Mouse (Mus musculus) urinary bladder, postnatal 36 days (tissue): ENCODE results near the gene Dnajc5.

Source experiments
- DNase-seq, 2 experiments: peaks; one replicate each; pipeline ENCODE4 v3.0.0; 2022; ENCODE audit warnings: low spot score in 2 of 2, mixed read lengths in 1 of 2

Dnajc5 gene

DNA sequence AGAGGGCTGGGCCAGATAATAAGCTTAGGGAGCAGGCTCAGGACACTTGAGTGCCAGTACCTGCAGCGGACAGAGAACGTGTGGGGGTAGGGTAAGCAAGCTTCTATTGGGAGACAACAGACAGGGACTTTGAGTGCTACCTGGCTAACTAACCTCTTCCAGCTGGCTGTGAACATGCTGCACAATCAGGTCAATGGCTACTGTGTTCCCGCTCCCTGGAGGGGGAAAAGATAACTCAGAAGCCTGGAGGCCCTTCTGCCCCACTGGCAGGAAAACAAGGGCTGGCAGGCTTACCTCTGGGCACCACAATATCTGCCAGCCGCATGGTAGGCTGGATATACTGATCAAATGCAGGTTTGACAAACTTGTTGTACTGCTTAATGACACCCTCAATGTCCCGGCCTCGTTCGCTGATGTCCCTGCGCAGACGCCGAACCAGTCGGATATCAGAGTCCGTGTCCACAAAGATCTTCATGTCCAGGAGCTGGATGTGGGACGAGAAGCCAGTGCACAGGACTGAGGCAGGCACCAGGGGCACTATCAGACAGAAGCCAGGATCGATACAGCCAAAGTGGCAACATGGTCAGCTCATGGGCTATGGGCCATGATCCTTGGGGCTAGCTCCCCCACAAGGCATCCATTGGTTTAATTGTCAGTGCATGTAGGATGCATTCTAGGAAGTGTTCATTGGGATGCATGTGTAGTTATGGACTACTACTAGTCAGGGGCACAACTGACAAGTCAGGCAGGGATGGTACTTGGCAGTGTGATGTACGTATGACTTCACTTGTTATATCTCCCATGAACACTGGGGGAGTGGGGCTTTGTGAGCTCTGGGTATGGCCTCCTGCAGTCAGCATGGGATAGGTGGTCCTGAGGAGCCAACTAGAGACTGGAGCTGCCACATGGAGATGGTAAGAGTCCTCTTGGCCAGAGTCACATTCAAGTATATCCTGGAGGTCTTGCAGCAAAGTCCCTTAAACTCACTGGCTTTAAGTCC, 52.9 kb downstream of the Dnajc5 start:
- DNase-seq = no peak

DNA sequence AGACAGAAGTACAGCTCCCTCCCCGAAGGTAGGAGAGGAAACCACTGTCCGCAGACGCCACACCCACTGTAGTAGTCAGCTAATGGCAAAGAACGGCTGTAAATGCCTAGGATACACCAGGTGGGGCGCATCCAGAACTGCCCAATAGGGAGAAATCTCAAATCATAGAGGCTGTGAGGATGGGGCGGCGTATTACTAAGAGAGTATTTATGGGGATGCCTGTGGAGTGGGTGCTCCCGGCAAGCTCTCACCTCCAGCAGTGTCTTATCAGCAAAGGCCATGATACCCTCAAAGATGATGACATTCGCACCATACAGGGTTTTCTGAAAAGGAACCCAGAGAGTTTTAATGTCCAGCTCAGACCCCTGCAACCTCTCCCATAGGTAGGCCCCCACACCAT, 53.7 kb downstream of the Dnajc5 start:
- no peak for DNase-seq

DNA sequence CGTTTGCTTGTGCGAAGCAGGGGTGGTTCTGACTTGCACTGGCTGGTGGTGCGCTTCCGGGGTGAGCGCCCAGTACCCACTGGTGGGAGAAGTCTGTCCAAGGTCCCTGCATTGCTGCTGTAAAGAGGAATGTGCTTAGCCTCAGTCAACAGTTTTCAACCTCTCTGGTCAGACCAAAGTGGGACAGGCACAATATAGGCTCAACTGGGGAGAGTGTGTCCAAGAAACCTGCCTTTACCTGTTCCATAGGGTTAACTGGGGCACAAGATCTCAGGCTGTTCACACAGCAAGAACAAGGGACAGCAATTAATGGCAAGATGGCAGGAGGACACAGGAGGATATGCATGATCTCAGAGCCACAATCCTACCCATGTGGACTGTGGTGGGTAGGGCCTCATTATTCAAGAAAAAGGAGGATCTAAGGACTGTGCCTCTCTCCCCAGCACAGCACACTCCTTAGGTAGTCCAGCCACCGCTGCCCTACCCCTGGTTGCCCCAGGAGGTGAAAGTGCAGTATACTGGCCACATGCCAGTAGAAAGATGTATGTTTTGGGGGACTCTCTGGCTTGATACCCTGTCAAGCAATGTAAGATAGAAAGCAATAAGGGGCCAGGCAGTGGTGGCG, 54.7 kb downstream of the Dnajc5 start:
- DNase-seq = no peak

DNA sequence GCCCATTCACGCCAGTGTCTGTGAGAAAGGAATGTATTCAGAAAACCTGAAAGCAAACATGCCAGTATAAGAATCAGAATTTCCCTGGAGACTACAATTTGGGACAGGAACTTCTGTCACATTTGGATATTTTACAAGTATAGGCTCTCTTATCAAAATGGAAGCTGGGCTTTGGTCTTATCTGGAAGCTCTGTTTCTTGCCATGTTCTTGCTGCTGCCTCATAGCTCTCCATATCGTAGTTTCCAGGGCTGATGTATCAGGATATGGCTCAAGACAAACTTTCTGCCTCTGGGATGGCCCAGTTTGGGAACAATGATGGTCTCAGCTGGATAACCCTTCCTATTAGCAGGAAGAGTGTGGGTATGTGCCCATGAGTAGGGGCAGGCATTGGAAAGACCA, 56.3 kb downstream of the Dnajc5 start:
- no peak for DNase-seq

DNA sequence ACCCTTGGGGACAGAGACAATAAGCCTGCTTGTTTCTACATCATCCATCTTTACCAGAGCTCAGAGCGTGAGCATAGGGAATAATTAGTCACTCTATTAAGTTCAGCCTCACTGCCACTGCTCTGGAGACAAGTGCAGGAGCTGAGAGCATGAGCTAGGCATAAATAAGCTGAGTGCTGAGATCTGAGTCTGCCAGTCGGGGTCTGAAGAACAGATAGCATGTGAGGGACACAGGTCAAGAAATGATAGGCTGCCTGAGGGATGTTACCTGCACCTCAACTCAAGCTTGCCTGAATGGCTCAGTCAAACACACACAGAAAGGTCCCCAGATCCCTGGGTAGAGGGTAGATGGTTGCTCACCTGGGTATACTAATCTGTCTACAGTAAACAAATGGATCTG, 56.8 kb downstream of the Dnajc5 start:
- no peak for DNase-seq

DNA sequence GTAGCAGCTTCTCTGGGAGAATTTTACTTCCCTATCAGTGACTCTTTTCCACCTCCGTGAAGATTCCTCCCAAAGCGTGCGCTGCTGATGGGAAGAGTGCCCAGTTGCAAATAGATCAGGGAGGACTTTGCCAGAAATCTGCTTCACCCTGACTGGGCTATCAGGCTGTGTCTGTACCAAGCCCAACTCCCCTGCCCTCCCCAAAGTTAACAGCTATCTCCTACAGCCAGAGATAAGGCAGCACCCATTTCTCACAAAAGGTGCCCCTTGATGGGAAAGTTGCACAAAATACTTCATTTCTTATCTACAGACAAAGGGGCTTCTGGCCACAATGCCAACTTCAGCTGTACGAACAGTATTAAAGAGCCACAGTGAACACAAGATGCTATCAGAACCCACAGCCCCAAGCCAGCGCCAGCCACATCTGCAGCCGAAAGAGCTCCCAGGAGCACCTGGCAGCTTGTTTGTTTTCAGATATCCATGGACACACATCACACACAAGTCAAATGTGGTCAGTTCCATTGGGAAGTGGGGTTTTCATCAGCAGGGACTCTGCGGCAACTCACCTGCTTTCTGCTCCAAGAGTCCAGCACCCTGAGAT, 57.8 kb downstream of the Dnajc5 start:
- no peak for DNase-seq

DNA sequence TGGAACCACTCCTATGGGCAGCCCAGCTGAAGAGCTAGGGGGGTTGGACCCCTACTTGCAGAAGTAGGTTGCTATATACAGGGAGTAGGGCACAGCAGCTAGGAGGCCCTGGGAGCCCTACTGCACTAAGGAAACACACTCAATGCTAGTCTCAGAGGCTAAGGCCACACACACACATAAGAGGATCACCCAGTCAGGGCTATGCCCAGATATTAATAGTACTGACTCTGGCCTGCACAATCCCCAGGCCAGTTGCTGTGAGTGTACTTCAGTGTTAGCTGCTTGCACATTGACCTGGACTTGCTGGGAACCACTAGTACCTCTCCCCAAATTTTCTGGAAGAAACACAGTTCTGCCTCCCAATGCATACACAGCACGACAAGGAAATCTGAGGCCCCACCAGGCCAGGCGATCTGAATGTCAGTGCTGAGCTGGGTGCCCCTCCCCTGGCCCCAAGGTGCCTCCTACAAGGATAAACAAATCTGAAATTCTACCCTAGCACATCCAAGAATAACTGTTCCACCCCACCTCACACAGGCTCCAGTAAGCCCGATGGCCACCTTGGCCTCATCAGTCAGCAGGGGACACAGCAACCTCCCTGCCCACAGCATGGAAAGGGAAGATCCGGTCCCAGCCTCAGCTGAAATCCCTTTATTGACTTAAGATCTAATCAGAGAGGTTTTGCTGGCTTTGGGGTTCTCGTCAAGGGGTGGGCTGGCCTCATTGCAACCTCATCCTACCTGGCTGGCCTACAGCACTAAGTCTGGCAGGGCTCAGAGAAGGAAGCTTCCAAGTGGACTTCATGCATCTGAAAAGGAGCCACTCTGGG, 58.7 kb downstream of the Dnajc5 start:
- no peak for DNase-seq

DNA sequence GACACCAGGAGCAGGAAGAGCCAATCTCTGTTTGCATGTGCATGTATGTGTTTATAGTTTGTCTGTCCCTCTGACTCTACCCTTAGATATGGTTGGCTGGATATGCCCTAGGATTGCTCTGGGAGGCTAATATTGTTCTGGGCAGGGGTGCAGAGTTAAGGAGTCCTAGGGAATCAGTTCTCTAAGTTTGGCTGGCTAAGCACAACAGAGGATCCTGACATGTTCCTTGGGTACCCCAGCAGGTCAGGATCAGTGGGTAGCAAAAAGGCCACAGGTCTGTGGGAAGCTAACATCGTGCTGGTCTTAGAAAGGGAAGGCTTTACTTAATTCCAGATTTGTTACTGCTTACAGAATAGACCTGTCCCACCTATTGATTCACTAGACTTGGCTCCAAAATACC, 59.4 kb downstream of the Dnajc5 start:
- no peak for DNase-seq

DNA sequence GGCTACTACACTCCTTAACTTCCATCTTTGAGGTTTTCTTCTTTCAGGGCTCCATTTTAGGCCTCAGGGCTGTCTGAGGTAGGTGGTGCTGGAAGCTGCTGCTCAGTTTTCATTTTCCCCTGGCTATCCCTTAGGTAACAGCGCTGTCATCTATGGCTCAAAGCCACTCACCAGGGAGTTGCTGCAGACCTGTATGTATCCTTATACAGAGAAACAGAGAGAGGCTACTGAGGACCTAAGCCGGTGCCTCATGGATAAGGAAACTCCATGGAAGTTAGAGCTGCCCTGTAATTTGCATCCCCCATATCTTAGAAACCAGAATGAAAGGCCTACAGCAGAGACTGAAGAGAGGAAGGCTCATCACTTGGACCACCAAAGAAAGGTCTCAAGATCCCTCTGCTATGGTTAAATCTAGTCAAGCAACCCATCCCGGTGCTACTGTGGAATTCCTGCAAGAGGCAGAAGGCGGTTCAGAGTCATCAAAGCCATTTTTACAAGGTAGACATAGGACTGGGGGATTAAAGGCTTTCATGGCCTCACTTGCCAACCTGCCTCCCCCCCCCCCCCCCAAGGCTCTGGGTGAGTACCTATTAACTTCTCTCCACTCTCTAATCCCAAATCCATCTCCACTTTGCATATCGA, 60.0 kb downstream of the Dnajc5 start:
- no peak for DNase-seq

DNA sequence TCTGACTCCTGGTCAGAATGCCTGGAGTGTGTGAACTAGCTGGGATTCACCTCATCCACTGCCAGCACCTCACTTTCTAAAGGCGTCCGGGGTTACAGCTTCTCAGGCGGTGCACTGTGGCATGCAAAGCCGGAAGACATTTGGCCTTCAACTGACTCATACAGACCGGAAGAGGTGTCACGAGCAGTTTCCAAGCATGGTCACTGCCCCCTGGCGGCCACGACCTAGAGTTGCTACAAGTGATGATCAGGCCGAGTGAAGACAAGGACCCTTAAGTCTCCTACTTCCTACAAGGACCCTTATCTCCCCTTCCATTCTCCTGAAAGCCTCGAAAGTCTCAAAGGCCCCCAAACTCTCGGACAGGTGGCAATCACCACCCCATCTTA, 60.7 kb downstream of the Dnajc5 start:
- DNase-seq = peak; percentile 72 to 85

DNA sequence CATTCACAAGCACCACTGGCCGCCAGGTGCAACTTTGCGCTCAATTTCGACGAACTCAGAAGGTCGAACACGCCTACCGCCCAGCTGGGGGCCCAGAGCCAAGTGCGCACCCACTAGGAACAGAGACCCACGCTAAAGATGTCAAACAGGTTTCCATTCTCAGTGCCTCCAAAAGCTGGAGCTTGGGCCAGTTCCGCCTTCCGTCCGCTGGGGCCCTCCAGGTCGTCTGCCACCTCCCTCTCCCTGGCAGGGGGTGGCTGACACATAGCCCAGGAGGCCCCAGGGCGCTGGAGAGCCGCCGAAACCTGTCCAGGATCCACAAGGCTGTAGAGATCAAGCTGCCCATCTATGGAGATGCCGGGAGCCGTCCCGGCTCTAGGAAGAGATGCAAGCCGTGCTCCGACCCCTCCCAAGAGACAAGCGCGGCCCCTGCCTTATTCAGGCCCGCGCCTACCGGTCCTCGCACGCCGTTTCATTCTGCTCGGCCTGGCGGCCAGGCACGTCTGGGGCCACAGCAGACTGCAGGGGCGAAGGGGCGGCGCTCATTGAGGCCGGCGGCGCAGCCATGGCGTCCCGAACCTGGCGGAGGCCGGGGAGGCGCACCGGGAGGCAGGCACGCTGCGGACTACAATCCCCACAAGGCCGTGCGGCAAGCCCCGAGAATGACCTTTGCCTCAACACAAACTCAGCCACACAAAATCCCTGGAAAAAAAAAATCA, 61.3 kb downstream of the Dnajc5 start:
- peak; percentile 85 to 88 for DNase-seq

DNA sequence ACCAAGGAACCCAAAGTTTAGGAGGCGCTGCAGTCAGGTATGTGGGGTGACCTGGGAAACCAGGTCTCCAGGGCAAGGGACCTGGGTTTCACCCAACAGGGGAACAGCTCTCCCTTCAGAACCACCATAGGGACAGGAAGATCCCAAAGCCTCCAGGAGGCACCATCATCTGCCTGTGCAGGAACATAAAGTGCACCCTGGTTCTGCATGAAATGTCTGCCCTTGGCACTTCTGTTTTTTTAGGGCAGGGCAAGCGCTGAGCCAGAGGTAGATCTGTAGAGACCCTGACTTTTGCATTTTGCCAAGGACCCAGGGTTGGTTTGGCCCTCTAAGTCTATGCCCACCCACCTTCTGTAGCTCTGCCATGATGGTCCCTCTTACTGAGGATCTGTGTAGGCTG, 62.1 kb downstream of the Dnajc5 start:
- no peak for DNase-seq

DNA sequence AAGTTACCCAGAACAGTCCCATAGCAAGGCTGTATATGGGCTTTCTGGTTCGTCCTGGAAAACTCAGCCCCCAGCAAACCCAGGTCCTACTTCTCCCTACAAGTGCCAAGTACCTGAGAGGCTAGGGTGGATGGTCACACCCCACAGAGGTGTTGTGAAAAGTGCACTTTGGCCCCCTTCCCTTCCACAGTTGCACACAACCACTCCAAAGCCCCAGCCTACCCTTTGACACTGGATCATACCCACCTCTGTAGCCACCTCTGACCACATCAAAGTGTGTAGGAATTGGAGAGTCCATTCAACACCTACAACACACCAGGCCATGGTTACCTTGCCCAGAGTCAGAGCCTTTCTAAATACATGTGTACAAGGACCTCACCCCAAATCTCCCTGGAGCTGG, 62.7 kb downstream of the Dnajc5 start:
- DNase-seq = no peak

DNA sequence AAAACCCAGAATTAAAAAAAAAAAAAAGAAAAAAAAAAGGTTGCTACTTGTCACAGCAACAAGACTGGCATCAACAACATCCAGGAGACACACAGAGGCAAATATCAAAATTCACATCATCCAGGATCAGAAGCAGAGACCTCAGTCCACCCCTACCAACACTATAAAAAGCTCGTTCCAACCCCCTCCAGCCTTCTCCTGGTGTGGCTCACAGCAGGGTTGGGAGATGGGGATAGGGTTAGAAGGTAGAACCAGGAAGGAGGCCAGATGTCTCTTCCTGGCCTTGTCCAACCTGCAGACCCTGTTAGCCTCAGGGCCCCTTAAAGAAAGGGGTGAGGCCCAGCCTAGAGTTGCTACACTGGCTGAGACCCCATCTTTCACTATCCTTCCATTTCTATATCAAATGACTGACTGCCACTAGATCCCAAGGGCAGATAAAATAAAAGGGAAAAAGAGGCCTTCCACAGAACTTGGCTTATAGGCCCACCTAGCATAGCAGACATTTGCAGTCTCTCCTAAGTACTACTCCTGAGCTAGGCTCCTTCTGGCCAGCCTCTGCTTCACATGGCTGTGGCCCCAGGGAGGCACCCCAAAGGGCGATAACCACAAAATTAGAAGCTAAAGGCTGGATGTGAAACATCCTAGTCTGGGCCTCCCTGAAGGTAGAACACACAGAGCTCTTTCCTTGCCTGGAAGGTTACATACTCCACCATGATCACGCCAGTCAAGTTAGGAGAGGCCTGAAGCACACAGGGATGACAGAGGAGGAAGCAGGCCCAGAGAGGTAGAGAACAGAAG, 63.4 kb downstream of the Dnajc5 start:
- DNase-seq = no peak

DNA sequence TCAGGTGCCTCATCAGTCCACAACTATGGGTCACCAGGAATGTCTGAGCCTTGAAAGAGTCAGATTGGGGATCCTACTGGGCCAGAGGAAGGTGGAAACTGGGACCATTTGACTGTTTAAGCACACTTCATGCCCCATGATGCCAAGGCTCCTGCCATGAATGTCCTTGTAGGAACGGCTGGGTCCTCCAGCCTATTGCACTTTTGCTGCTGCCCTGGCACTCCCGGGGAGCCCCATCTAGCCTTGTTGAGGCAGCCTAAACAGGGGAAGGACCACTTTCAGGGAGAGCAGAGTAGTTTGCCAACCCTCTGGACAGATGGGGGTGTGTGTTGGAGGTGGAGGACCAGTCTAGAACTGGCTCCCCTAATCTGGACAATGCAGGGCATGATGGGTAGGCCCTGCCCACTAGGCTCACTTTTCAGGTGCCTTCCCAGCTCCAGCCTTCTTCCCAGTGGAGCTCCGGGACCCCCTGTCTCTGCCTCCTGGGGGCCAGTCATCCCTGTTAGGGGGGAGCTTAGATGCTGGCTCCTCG, 64.2 kb downstream of the Dnajc5 start, which contains the start of gene Uckl1:
TSS of gene Uckl1 (minus strand) at position 482 of the 532 bp plus-strand sequence.
- no peak for DNase-seq

DNA sequence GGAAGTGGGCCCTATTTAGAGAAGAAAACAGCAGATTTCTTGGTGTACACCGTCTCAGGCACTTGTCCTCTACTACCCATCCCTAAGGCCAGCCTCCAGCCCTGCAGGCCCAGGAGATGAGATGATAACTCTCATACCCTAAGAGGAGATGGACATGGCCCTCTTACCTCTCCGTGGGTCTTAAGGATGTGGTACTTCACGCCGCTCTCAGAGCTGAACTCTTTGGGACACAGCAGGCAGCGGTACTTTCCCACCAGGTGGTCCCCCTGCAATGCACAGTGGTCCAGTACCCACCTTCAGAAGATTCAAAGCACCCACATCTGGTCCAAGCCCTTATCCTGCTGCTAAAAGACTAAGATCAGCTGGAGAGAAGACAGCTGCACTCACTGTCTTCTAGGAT, 65.2 kb downstream of the Dnajc5 start:
- no peak for DNase-seq

DNA sequence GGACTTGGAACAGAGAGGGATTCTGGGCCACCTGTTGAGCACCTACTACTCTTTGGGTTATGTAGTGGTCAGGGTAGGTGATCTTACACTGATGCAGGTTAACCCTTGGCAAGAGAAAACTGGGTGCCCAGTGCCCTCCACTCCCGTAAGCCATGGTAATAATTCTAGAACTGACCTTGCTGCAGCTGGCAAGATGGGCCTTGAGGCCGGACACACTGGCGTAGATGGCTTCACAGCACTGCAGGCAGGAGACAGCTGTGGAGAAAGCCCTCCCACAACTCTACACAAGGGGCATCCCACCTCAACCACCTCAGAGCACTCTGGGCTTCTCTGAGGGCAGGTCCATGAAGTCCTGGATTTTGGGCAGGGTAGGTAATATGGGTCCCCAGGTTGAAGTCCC, 65.8 kb downstream of the Dnajc5 start:
- no peak for DNase-seq

DNA sequence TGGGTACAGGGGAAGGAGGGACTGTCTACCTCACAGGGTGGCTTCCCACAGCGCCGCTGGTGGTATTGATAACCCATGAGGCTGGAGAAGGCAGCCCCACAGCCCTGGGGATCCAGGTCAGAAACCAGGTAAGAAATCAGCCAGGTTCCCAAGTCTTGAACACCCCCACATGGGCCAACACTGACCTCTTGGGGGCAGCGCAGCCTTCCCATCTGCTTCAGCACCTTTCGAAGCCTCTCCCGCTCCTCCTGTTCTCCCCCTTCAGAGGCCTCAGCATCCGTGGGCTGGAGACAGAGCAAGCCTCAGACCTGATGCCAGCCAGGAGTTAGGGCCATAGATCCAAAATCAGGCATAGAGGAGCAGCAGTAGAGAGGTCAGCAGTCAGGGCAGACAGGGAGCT, 67.5 kb downstream of the Dnajc5 start:
- no peak for DNase-seq

DNA sequence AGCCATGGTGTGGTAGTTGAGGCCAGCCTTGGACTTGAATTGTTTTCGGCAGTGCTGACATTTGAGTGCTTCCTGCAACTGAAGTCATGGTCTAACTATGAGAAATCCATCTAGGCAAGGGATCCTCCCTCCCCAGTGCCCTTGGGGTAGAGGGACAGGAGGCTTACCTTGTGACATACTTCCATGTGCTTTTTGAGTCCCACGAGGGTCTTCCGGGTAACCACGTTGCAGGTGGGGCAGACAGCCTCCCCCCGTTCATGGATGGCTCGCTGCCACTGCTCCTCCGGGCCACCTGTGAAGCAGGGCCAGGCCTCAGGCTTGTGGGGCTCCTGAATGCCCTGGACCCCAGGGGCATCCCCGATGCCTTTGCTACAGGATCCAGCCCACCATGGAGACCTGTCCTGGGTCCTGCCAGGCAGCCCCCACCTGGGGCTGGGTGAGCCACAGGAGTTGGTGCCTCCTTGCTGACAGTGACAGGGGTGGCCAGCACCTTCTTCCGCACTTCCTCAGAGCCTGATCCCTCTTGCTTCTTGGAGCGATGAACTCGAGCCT, 68.0 kb downstream of the Dnajc5 start:
- DNase-seq = no peak
